Mouse (Mus musculus) left cerebral cortex, adult 18-20 months (tissue): ENCODE measurements around the gene Epyc. TPM values are rescaled to one million over a fixed set of nuclear protein-coding genes. Genes with fewer than 3 reads are reported as not detected.
A peak's percentile ranks its signal among the peaks of the same experiment; 100 is the strongest.

Experiments
- DNase-seq, 2 experiments: peaks; one replicate each; pipeline ENCODE4 v3.0.0; 2021 to 2022; ENCODE audit warnings: low spot score in 2 of 2, mixed read lengths in 1 of 2
- long read RNA-seq, 2 experiments: library from polyadenylated mRNA; stranded (forward); transcript quantifications; one replicate each; pipeline ENCODE4 v2.0.0; 2021
- total RNA-seq, 2 experiments: library from RNA; stranded (reverse); gene quantifications; 2 replicates each; pipeline ENCODE4 v1.2.3; 2021

Epyc gene
- under 1 TPM in 1 of 2 experiments, not detected in 1; 0.21 TPM for total RNA-seq
- long read RNA-seq, experiment 1: 0 reads
- long read RNA-seq, experiment 2: 0 reads

DNA sequence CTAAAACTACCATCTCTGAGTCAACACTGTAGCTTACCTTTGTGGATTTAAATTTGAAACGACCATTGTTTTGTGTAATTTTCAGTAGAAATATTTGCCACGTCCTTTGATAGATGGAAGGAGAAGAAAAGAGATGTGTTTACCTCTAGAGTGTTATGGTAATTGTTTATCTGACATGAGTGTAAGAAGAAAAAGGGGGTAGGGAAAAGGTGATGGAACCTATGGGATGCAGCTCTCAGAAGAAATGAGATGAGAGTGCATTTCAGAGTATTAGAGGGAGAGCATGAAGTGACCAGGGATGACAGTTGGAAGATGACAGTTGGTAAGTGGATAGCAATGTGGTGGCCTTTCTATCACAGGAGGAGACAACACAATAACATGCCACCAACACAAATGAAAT lies at the start of gene Epyc:
TSS of gene Epyc (plus strand) at position 301 of the 400 bp plus-strand sequence.
- DNase-seq: no peak

DNA sequence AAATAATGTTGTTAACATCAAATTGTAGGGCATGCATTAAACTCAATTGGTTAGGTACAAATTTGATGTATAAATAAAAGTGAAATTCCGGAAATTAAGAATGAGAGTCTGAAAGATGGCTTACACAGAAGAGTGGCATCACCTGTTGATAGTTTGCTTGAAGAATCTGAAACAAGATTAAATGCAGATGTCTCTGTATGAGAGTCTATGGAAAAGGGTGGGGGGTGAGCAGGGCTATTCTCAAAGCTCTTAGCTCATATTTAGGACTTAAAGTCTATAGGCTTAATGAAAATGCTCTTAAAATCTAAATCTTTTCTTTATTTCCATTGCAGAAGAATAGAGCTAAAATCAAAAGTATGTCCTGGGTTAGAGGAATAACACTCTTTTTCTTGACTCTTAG lies 48.2 kb upstream of the Epyc start:
- DNase-seq: no peak

DNA sequence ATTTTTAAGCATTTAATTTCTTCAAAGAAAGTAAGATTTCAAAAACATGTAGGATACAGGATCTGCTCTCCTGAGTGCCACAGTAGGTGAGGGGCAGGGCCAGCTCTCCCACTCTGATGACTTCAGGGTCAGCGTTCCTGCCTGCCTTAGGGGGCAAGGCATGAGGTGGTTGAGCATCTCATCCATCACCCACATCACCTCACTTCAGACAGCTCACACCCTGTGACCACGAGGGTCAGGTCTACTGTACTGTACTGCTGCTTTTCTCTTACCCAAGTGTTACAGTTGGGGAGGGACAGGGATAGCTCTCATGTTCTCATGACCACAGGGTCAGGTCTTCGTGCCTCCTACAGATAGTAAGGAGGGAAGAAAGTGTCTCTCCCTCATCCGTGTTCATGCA lies 42.1 kb upstream of the Epyc start:
- no peak for DNase-seq

DNA sequence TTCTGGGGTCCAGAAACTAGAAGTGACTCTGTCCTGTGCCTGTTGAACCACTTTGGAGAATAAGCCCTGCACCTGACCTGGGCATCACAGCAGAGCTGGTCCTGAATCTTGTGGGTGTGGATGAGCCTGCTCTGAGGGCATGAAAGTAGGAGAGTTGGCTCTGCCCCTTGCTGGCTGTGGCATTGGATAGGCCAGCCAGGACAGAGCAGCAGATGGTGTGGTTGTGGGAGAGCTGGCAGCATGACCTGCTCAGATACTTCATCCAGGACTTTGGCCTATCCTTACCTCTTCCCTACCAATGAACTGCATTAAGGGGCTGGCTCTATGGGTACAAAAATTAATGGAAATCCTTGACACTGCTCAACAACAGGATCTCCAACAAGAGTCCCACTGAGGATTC lies 40.6 kb upstream of the Epyc start:
- DNase-seq: no peak

DNA sequence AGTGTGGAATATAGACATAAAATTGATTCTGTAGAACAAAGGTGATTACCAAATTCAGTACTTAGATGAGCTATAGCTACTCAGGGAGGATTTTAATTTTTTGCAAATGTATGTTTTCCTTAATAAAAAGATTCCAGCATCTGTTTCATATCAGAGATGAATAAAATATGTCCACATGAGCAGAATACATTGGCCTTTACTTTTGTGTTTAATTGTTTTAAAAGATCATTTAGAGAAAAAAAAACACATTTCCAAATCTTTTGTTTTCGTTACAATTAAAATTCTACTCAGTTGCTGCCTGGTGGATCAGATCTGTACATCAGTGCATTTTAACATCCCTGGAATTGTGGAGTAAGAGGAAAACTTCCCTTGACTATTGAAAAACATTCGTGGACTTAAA lies 37.3 kb upstream of the Epyc start, which contains the start of gene Kera:
TSS of gene Kera (plus strand) at position 301 of the 400 bp plus-strand sequence.
- DNase-seq: no peak

DNA sequence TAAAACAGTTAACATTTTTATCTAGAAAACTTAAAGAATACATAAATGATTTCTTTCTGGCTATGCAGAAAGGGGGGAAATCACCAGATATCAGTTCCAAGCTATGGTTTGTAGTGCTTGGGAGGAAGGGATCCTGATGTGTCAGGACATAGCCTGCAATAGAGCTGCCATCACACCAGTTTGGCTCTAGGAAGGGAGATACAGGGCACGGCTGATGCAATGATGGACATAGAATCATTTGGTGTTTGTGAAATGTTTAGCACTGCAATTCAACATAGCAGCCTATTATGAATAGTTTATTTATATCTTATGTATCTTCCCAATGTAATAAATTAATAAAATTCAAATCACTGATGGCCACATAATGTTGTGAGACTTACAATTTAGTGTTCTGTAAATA lies 21.5 kb upstream of the Epyc start:
- no peak for DNase-seq

DNA sequence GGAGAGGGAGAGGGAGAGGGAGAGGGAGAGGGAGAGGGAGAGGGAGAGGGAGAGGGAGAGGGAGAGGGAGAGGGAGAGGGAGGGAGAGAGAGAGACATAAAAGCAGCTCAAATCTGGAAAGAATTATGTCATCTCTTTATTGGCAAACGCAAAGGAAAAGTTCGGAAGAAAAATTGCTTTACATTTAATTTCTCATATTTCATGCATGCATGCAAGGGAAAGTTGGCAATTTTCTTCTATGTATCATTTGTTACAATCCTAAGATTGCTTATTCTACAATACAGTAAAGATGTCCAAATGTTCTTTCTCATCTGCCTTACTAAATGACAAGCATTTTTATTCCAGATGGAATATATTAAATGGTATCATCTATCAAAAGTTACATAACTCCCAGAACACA lies 19.5 kb upstream of the Epyc start:
- DNase-seq: no peak

DNA sequence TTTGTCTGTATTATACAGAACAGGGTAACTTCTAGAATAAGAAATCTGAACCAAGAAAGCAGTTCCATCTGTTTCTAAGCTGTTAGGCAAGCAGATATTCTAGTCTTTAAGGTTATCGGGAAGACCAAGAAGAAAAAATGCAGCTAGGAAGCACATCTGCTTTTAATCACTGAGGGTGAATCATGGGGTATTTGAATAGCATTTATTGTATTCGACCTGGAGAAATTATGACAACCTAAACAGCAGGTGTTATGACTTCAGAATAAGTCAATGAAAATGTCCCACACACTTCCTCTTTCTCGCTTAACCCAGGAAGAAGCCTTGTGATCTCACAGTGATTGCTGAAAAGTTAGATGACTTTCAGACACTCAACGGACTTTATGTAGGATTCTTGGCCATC lies 18.8 kb upstream of the Epyc start:
- no peak for DNase-seq

DNA sequence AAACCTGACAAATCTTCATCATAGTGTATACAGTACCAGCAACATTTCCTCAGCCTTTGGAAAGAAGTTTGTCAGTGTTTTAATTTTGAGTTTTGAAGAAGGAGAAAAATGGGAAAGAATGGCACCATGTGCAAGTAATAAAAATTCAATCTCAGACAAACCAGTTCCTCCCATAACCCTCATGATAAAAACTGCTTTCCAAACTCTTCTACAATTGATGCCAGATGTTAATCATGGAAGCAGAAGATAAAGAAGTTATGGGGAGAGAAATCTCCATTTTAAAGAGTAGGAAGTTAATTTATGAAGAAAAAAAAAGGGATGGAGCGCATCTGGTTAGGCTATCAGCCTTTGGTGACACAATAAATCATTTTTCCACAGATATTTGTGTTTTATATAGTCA lies 17.3 kb upstream of the Epyc start:
- no peak for DNase-seq

DNA sequence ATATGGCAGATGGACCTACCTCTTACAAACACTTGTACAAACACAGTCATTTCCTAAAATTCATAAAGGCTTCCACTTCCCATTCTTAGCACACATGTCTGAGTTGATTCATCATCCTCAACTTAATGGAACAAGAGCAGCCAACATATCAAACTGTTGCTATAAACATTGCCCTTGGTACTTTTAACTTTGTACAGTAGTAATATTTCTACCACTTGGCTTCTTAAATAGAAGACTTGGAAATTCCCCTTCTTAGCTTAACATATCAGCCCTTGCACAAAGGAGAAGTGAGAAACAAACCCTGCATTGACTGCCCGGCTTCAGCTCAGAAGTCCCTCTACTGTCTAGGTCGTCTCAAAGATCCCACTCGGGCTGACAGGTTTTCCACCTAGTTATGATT lies 12.8 kb upstream of the Epyc start:
- no peak for DNase-seq

DNA sequence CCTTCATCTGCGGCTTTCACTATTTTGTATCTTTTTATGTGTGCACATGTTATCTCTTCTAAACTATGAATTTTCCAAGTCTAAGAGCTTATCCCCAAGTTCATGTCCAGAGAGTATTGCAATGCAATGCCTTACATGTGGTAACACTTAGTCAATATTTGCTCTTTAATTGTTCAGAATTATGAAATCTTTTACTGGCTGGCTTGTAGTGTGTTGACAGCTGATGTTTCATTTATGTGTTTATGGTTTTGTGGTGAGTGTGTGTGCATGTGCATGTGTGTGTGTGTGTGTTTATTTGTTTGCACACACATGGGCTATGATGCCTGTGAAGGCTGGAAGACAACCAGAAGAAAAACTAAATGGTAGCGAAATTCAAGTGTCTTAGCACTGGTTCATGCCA lies 1.9 kb upstream of the Epyc start:
- no peak for DNase-seq

DNA sequence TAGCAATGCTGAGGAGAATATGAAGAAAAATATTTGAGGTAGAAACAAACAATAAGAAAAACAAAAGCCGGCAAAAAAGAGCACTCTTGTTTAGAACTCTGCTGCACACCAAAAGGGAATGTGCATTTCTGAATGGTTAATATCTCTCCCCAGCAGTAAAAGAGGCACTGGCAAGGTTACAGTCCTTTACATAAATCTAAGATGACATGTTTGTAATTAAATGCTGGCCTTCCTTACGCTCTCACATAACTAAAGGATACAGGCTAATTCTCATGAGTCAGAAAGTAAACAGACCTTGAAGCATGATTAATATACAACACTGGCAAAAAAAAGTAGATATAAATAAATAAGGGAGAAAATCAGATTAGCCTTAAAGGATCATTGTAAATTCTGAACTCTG lies 6.5 kb downstream of the Epyc start:
- no peak for DNase-seq

DNA sequence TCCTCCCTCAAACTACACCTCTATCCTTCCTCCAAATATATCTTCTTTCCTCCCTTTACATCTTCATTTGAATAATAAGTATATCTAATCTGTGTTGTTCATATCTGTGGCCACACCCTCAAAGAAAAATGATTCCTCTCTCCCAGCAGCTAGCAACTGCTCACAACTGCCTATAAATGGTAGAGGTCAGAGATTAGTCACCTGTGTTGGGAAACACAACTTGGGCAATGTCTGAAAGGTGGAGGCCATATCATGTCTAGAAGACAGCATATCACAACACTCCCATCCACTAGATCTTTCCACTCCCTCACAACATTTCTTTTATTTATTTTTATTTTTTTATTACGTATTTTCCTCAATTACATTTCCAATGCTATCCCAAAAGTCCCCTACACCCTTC lies 15.6 kb downstream of the Epyc start:
- no peak for DNase-seq

DNA sequence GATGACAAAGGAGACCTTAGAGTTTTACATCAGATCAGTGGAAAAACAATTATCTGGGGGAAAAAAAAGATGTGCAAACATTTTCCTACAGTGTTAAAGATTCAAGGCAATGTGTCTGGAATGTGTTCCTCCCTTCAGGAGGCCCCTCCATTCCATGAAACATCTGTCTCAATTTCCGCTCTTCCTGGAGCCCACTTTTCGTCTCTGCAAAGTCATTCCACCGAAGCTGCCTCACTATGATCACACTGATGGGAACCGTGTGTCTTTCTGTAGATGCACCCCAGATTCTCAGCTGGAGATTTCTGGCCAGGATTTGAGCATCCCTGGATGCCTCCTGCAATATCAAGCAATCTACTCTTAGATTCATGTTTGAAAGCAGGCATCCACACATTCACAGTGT lies 24.8 kb downstream of the Epyc start:
- no peak for DNase-seq

DNA sequence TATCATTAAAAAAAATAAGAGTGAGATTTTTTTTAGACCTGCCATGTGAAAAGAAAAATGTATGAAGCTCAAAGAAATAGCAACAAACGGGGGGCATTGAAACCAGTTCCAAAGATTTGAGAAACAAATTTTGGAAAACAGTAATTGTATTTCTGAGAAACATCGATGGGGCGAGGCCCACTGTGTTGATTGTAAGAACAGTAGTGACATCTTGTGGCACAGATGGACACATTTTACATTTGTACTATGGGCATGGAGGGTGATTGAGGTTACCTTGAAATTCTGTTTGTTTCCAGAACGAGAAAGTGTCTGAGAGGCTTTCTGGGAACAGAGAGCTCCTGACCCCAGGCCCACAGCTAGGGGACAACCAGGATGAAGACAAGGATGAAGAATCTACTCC lies 26.3 kb downstream of the Epyc start:
- no peak for DNase-seq

DNA sequence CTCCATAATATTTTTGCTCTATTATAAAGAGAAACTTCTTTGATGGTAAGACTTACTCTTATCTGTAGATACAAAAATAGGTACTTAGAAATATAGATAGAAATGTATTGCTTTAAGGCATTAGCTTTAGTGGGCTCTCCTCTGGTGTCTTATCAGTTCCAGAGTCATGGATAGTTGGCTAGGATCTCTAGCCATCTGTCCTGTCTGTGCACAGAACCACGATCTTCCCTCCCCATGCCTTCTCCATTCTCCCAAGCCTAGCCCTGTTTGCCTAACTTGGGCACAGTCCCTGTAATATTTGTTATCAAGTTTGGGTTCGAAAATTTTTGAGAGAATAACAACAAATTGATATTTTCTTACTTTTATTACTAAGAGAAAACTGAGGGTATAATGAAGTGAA lies 29.4 kb downstream of the Epyc start:
- no peak for DNase-seq

DNA sequence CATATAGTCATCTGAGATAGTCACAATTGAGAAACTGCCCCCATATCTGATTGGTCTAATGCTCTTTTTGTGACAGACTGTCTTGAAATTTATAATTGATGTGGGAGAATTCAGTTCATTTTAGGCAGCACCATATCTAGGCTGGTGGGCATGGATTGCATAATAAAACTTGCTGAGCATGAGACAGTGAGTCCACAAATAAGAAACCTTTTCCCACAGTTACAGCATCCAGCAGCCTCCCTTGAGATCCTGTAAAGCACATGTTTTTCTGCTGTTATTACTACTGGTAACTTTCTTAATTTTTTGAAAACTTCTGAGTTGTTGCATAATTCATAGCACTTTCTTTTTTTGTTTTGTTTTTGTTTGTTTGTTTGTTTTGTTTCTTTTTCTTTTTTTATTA lies 39.1 kb downstream of the Epyc start:
- DNase-seq: no peak

DNA sequence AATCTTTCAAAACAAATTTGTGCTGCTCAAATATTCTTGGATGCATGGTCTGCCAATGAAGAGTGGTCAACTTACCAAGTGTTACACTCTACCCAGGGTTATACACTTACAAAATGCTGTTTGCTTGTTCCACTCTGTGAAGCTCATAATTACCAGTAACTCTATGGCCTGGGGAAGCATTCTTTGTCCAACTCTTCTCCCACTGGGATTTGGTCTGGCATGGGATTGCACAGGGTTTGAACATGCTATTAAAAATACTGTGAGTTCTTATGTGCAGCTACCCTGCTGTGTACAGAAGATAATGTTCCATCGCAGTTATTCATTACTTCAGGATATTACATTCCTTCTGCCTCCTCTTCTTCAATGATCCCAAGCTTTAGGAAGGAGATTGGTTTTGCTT lies 43.3 kb downstream of the Epyc start:
- DNase-seq: no peak

DNA sequence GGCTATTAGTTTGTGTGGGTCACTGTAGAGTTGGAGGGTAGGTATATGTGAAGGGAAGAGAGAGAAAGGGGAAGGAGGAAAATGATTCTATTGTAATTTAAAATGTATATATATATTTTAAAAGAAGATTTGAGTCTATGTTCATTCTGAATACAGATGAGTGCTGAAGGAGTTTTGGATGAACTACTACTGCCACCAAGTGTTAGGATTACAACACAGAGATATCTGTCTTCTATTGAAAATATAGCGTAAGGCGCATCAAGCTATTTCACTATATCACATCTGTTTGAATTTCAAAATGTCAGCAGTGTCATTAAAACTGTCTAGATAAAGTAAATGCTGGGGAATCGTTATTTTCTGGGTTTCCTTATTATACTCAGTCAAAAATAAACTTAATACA lies 45.6 kb downstream of the Epyc start:
- DNase-seq: no peak

DNA sequence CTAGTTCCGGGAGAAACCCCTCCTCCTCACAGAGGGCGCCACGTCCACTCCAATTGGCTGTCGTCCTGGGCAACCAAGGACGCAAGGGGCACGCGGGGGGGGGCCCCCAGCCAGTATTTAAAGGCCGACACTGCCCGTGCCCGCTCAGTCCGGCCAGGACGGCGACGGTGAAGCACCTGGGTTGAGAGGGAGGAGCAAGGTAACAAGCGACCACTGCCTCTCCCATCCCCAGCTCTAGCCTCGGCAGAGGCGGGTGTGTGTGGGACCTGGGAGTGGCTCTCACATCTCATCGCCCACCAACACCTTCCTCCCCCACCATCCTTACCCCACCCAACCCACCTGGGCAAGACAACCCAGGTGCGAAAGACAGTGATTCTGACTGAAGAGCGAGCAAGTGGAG lies 49.0 kb downstream of the Epyc start, which contains the start of gene Ccer1:
TSS of gene Ccer1 (plus strand) at position 147 of the 400 bp plus-strand sequence.
- DNase-seq: no peak

DNA sequence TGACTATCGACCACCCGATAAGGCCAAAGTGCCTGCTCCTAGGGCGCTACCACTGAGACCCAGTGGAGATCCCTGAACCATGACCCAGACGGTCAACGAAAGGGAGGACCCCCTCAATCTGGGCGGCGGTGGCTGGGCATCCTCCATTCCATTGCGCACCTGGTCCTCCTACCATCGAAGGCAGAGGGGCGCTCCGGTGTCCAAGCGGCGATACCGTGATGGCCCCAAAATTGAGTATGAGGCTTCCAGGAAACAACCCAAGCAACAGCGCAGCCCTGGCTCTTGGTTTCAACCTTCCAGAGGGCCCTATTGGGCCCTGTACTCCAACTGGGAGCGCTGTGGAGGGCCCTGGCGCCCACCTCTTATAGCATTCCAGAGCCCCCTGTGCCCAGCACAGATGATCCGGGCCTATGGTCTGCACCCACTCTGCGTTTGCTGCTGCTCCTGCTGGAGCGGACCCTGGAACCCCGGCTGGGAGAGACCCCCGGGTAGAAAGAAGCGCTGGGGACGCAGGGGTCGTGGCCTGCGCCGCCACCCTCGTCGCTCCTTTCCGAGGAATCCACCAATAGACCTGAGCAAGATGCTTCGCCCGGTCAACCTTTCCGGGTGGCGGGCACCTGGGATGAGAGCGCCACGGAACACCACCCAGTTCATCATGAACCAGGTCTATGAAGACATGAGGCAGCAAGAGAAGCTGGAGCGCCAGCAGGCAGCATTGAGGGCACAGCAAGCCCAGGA lies 49.7 kb downstream of the Epyc start:
- no peak for DNase-seq

DNA sequence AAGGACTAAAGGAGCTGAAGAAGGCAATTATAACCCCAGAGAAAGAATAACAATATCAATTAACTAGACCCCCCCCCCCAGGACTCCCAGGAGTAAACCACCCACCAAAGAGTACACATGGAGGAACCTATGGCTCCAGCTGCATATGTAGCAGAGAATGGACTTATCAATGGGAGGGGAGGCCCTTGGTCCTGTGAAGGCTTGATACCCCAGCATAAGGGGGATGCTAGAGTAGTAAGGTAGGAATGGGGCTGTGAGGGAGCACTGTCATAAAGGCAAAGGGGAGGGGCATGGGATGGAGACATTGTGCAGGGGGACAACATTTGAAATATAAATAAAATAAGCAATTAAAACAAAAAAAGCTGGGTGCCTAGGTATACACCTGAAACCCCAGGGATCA lies 58.5 kb downstream of the Epyc start:
- DNase-seq: no peak

DNA sequence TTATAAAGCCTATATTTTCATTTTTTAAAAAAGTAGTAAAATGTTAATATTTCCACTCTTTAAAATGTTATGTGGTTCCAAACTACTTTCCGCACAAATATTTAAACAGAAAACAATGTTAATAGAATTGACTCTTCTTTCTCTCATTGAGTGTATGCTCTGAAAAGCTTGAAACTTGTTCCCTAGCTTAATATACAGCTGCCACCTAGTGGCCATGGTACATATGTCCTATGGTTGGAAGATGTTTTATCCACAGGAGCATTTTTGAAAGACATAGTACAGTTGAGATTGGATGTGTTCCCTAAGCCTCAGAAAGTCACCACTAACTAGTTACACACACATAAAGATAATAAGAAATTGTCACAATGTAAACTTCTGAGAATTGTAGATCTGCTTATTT lies 60.7 kb downstream of the Epyc start:
- DNase-seq: peak in 1 of 2 experiments; percentile 44
